Mouse (Mus musculus) hindbrain, postnatal 0 days (tissue): ENCODE measurements around the gene Gm15217. TPM values are rescaled to one million over a fixed set of nuclear protein-coding genes. Genes with fewer than 3 reads are reported as not detected.

ENCODE experiments used
- ATAC-seq: fragments of 200-750 bp; cut with Nextera tagmentation; 2 replicates; pipeline ENCODE4 v1.8.0; 2017; ENCODE audit warnings: mild to moderate bottlenecking, moderate TSS enrichment, moderate library complexity
- DNase-seq: peaks from one replicate; pipeline ENCODE4 v3.0.0-alpha.2; 2015; ENCODE audit warnings: low spot score
- H3K27ac ChIP-seq: fragments of 300-500 bp; sonication (generic); 2 replicates; pipeline ENCODE4 v1.5.1; 2014; ENCODE audit warnings: mild to moderate bottlenecking
- H3K27me3 ChIP-seq: fragments of 300-500 bp; sonication (generic); 2 replicates; pipeline ENCODE4 v1.6.1; 2014; ENCODE audit warnings: low read length, mixed read lengths; ENCODE audit not compliant: insufficient read depth
- H3K36me3 ChIP-seq: fragments of 300-500 bp; sonication (generic); 2 replicates; pipeline ENCODE4 v1.6.1; 2014; ENCODE audit warnings: low read length, mixed read lengths; ENCODE audit not compliant: insufficient read depth
- H3K4me1 ChIP-seq: fragments of 300-500 bp; sonication (generic); 2 replicates; pipeline ENCODE4 v1.6.1; 2014; ENCODE audit warnings: antibody characterized with exemption, low read length, mixed read lengths; ENCODE audit not compliant: insufficient read depth
- H3K4me2 ChIP-seq: fragments of 300-500 bp; sonication (generic); 2 replicates; pipeline ENCODE4 v1.6.1; 2014; ENCODE audit warnings: low read depth, mild to moderate bottlenecking, low read length, moderate library complexity, mixed read lengths
- H3K4me3 ChIP-seq: fragments of 300-500 bp; sonication (generic); 2 replicates; pipeline ENCODE4 v1.5.1; 2014; ENCODE audit warnings: low read length
- H3K9ac ChIP-seq: fragments of 300-500 bp; sonication (generic); replicated peaks from 2 replicates; pipeline ENCODE4 v1.6.1; 2014; ENCODE audit warnings: mild to moderate bottlenecking, low read length, moderate library complexity, mixed read lengths
- H3K9me3 ChIP-seq: fragments of 300-500 bp; sonication (generic); 2 replicates; pipeline ENCODE4 v1.6.1; 2016; ENCODE audit warnings: low read length, mixed read lengths
- CTCF ChIP-seq: IDR thresholded peaks from 2 replicates; pipeline ENCODE4 v1.5.1; 2016; ENCODE audit warnings: antibody characterized with exemption, control low read depth, low read depth
- WGBS: fragments of 180-500 bp; shearing (Covaris S2); extraction: QIAGEN DNeasy Blood & Tissue Kit; methylation state at CpG from one replicate; pipeline ENCODE4 v1.1.7; 2014; 5-methylcytosine and 5-hydroxymethylcytosine counted together
- polyA plus RNA-seq: library from polyadenylated mRNA; unstranded; fragments of >200 nt; fragmentation: Nextera tagmentation; extraction: Ambion mirVana; gene quantifications from 2 replicates; pipeline ENCODE4 v1.2.1, GENCODE M21; 2015
- total RNA-seq: library from RNA; depleted of rRNA; stranded (reverse); fragments of >200 nt; gene quantifications from 2 replicates; pipeline ENCODE4 v1.2.3, GENCODE M21; 2014

The Gm15217 gene
- total and polyA plus RNA-seq, 2 experiments from 2014 or later = not detected

- no peaks in the 10 kb centered on the region for H3K9me3 ChIP-seq
- ATAC-seq (no peak), DNase-seq (no peak)
- no peak overlapping the region for H3K9ac ChIP-seq
- no peak overlapping the region for H3K27ac ChIP-seq
- TF ChIP-seq CTCF = no peak
- no peaks in the 10 kb centered on the region for H3K36me3 ChIP-seq
- H3K4me3 ChIP-seq = no peak overlapping the region
- 72% methylated on average over 6 of the region's 6 CpGs for WGBS
- peaks cover 36% of the 10 kb centered on the region for H3K27me3 ChIP-seq
- H3K4me2 ChIP-seq = no peak overlapping the region
- peaks cover 4% of the 10 kb centered on the region; the same call in 1 of the 2 replicates for H3K4me1 ChIP-seq
These were observed 12.5 kb downstream of the Gm15217 start for GRCm38 (mm10) chr14:46391621-46392170.

DNA sequence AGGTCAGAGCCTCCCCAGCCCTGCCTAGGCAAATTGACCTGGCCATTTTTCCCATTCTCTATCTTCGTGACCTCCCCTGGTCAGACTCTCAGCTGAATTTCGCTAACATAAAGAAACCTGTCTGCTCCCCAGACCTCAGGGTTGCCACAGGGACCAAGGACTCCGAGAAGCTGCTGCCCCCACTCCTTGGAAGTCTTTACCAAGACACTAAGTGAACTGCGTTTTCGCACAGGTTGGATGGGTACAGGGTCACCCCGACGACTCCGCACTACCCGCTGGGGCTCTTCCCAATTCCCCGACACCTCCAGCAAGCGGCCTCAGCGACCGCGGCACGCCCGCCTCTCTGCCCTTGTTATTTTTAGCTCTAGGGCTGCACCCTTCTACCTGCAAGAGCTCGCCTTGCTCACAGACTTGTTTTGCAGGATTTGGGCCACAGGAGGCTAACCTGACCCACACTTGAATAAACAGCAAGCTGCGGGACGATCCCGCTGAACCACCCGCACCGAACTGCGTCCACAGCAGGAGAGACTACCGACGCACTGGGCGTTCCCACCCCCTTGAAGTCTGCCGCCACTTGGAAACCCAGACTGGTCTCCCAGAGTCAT lies 19.0 kb downstream of the Gm15217 start:
- DNase-seq (no peak), ATAC-seq (no peak)
- Histone ChIP-seq H3K27me3 (peaks cover 23% of the 10 kb centered on the region), H3K27ac (no peak overlapping the region), H3K4me3 (peak overlapping the region; percentile 27), H3K9me3 (no peaks in the 10 kb centered on the region), H3K36me3 (no peaks in the 10 kb centered on the region), H3K4me1 (no peaks in the 10 kb centered on the region), H3K4me2 (peak overlapping the region; percentile 58), H3K9ac (no peak overlapping the region)
- no peak for TF ChIP-seq CTCF
- WGBS = 4% methylated on average over 27 of the region's 27 CpGs

DNA sequence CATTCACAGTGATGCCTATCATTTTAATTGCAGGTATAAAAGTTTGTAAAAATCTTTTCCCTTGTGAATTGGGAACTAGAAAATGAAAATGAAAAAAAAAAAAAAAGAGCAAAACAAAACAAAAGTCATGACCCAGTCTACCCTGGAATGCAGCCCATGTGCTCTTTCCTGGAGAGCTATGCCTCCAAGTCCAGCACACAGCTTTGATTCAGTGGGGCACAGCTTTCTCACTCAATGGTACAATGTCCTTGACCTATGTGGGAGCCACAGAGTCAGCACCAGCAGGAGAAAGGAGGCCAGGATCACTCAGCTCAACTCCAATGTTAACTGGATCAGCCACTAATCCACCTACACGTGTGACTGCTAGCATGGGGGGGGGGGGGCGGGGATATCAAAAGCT lies 20.7 kb downstream of the Gm15217 start:
- H3K4me2 ChIP-seq = no peak overlapping the region
- H3K4me1 ChIP-seq = no peaks in the 10 kb centered on the region
- H3K9me3 ChIP-seq = no peaks in the 10 kb centered on the region
- H3K27me3 ChIP-seq = peaks cover 23% of the 10 kb centered on the region
- no peak for TF ChIP-seq CTCF
- DNase-seq (no peak), ATAC-seq (no peak)
- 64% methylated on average over 2 of the region's 2 CpGs for WGBS
- H3K9ac ChIP-seq = no peak overlapping the region
- no peaks in the 10 kb centered on the region for H3K36me3 ChIP-seq
- no peak overlapping the region for H3K4me3 ChIP-seq
- no peak overlapping the region for H3K27ac ChIP-seq

- ATAC-seq = no peak
- Histone ChIP-seq H3K9ac (no peak overlapping the region), H3K4me1 (no peaks in the 10 kb centered on the region), H3K36me3 (no peaks in the 10 kb centered on the region), H3K4me3 (no peak overlapping the region), H3K27me3 (no peaks in the 10 kb centered on the region), H3K9me3 (no peaks in the 10 kb centered on the region), H3K27ac (no peak overlapping the region), H3K4me2 (no peak overlapping the region)
- 74% methylated on average over 3 of the region's 3 CpGs for WGBS
- DNase-seq = no peak
- TF ChIP-seq CTCF = no peak
These were observed 29.1 kb downstream of the Gm15217 start for GRCm38 (mm10) chr14:46408319-46408718.

GRCm38 (mm10) chr14:46409016-46409415 lies 29.8 kb downstream of the Gm15217 start:
- Histone ChIP-seq H3K4me3 (no peak overlapping the region), H3K4me1 (no peaks in the 10 kb centered on the region), H3K9me3 (no peaks in the 10 kb centered on the region), H3K4me2 (no peak overlapping the region), H3K27me3 (no peaks in the 10 kb centered on the region), H3K27ac (no peak overlapping the region), H3K9ac (no peak overlapping the region), H3K36me3 (no peaks in the 10 kb centered on the region)
- no peak for DNase-seq
- TF ChIP-seq CTCF = no peak
- 75% methylated on average over 10 of the region's 10 CpGs for WGBS
- peak; percentile 53; the same call in 1 of the 2 replicates for ATAC-seq

- no peak overlapping the region for H3K4me2 ChIP-seq
- H3K9ac ChIP-seq = no peak overlapping the region
- no peak overlapping the region for H3K4me3 ChIP-seq
- DNase-seq (no peak), ATAC-seq (no peak)
- no peaks in the 10 kb centered on the region for H3K4me1 ChIP-seq
- 73% methylated on average over 4 of the region's 4 CpGs for WGBS
- no peak for TF ChIP-seq CTCF
- H3K36me3 ChIP-seq = no peaks in the 10 kb centered on the region
- no peak overlapping the region for H3K27ac ChIP-seq
- no peaks in the 10 kb centered on the region for H3K27me3 ChIP-seq
- no peaks in the 10 kb centered on the region for H3K9me3 ChIP-seq
These were observed 31.4 kb downstream of the Gm15217 start for GRCm38 (mm10) chr14:46410557-46411120.

DNA sequence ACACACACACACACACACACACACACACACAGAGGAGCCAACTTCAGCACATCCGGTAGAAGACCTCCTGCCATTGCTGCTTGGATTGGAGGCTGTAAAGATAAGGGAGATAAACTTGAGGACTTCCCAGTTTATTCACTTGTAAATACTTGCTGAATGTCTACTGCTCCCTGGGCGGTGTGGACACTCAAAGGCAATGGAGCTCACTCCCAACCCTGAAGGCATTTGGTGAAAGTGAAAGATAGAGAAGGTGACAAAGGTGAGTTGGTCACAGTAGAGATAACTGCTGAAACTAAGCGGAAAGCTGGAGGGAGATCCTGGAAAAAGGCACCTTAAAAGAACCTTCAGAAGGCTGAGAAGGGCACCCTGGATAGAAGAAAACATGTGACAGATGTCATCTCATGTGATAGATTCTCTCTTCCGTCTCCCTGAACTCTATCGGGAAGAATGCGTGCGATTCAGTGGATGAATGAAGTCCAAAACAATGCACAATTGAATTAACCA lies 33.3 kb downstream of the Gm15217 start:
- Histone ChIP-seq H3K9me3 (no peaks in the 10 kb centered on the region), H3K4me3 (no peak overlapping the region), H3K4me1 (no peaks in the 10 kb centered on the region), H3K4me2 (no peak overlapping the region), H3K27ac (no peak overlapping the region), H3K36me3 (no peaks in the 10 kb centered on the region), H3K27me3 (no peaks in the 10 kb centered on the region), H3K9ac (no peak overlapping the region)
- no peak for ATAC-seq
- no peak for DNase-seq
- TF ChIP-seq CTCF = no peak
- WGBS = 71% methylated on average over 7 of the region's 7 CpGs
